Mouse (Mus musculus) embryo, embryonic 10 days (tissue): ENCODE data around the gene Rtn4rl1.

Experiments used
- DNase-seq: peaks from one replicate; pipeline ENCODE4 v3.0.0-alpha.2; 2015; ENCODE audit warnings: low spot score

Gene Rtn4rl1

GRCm38 (mm10) chr11:75297631-75298030 is 104.0 kb downstream of the Rtn4rl1 start:
- DNase-seq = no peak

- DNase-seq = no peak
Measured at GRCm38 (mm10) chr11:75298491-75298890, 104.9 kb downstream of the Rtn4rl1 start.

- no peak for DNase-seq
Measured at GRCm38 (mm10) chr11:75299786-75300185, 106.2 kb downstream of the Rtn4rl1 start.

- DNase-seq = no peak
Measured at GRCm38 (mm10) chr11:75300954-75301353, 107.4 kb downstream of the Rtn4rl1 start.

GRCm38 (mm10) chr11:75304797-75305196 is 111.2 kb downstream of the Rtn4rl1 start:
- DNase-seq = no peak

- DNase-seq = no peak
Measured at GRCm38 (mm10) chr11:75308650-75309049, 115.1 kb downstream of the Rtn4rl1 start.

- no peak for DNase-seq
Measured at GRCm38 (mm10) chr11:75310813-75311212, 117.2 kb downstream of the Rtn4rl1 start.

GRCm38 (mm10) chr11:75311751-75312150 is 118.2 kb downstream of the Rtn4rl1 start:
- DNase-seq = no peak

- no peak for DNase-seq
Measured at GRCm38 (mm10) chr11:75313834-75314233, 120.3 kb downstream of the Rtn4rl1 start.
